Mouse (Mus musculus): ENCODE measurements around the gene Hif1an. TPM values are rescaled to one million over a fixed set of nuclear protein-coding genes. Genes with fewer than 3 reads are reported as not detected.

The Hif1an gene
- polyA plus RNA-seq, 1 experiment from 2014 or later = 24.2 TPM

DNA sequence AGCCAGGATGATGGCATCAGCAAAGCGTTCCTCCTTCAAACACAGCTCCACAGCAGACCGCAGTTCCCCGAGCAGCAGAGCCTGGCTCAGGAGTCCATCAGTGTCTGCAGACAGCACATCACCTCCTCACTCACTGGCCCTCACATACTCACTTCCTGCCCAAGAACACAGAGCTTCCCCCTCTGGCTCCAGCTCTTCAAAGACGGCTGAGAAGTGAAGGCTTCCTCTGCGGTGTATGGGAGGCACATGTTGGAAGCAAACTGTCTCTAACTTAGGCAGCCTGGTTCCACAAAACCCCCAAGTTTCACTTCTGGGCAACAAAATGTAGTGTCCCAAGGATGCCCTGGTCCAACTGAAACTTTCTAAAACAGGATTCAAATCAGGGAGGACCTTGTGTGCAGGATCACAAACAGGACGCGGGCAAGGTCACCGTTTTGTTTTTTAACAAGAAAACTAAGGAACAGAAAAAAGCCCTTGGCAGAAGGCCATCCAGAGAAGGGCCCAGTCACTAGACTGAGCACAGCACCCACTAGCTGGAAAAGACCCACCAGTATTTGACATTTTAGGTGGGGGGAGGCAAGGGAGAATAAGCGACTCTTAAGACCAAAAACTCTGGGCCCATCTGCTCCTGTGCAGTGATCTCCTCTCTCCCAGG, 37.0 kb upstream of the Hif1an start:
- DNase-seq (ENCODE audit: low spot score, missing footprints) (no peak), ATAC-seq (ENCODE audit: low FRiP score) (no peak)
- Histone ChIP-seq H3K4me1 (ENCODE audit: control insufficient read depth, insufficient read depth, low read length) (no peaks in the 10 kb centered on the region), H3K36me3 (ENCODE audit: control insufficient read depth, insufficient read depth, low read length) (no peaks in the 10 kb centered on the region), H3K4me3 (ENCODE audit: low read depth, low read length) (no peak overlapping the region), H3K27ac (ENCODE audit: low read depth, low read length) (no peak overlapping the region), H3K27me3 (ENCODE audit: control insufficient read depth, insufficient read depth, low read length) (peaks cover 76% of the 10 kb centered on the region), H3K9me3 (ENCODE audit: control insufficient read depth, low read length) (no peaks in the 10 kb centered on the region), H3K4me2 (no peak overlapping the region), H3K9ac (ENCODE audit: low read length) (no peak overlapping the region)
- WGBS = 89% methylated on average over 9 of the region's 9 CpGs

DNA sequence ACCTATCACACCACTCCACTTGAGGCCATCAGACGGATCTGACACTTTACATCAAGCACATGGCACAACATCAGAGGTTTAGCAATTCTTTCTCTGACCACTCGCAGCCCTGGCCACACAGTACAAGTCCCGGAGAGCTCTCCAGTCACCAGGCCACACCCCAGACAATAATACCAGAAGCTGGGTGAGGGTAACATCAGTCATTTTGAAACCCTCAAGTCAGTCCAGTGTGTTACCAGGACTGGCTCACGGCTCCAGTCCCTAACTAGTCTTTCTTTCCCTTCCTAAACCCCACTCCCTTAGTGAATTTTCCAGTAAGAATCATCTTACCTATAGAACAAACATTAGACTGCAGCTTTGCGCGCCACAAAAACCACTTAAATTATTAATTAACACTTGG, 32.6 kb upstream of the Hif1an start:
- Histone ChIP-seq H3K4me3 (ENCODE audit: low read depth, low read length) (no peak overlapping the region), H3K4me2 (no peak overlapping the region), H3K27ac (ENCODE audit: low read depth, low read length) (no peak overlapping the region), H3K36me3 (ENCODE audit: control insufficient read depth, insufficient read depth, low read length) (no peaks in the 10 kb centered on the region), H3K9me3 (ENCODE audit: control insufficient read depth, low read length) (no peaks in the 10 kb centered on the region), H3K27me3 (ENCODE audit: control insufficient read depth, insufficient read depth, low read length) (peaks cover 55% of the 10 kb centered on the region), H3K4me1 (ENCODE audit: control insufficient read depth, insufficient read depth, low read length) (no peaks in the 10 kb centered on the region), H3K9ac (ENCODE audit: low read length) (no peak overlapping the region)
- ATAC-seq (ENCODE audit: low FRiP score) (no peak), DNase-seq (ENCODE audit: low spot score, missing footprints) (no peak)
- WGBS = 77% methylated on average over 6 of the region's 6 CpGs

DNA sequence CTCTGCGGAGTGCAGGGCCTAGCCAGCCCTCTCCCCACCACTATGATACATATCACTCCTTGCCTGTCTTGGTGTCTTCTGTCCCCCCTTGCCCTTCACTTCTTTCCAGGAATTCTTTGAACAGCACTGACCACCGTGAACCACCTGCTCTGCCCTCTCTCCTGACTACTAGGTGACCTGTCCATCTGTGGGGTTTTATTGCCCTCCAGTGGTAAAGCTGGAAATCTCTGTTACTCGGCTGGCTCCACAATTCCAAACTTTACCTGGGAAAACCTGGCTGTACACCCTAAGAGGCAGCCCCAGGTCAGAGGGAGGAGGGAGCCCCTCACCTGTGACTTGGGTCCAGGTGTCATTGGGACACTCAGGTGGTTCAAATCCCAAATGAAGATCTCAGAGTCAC, 27.3 kb upstream of the Hif1an start:
- 22% methylated on average over 3 of the region's 3 CpGs for WGBS

DNA sequence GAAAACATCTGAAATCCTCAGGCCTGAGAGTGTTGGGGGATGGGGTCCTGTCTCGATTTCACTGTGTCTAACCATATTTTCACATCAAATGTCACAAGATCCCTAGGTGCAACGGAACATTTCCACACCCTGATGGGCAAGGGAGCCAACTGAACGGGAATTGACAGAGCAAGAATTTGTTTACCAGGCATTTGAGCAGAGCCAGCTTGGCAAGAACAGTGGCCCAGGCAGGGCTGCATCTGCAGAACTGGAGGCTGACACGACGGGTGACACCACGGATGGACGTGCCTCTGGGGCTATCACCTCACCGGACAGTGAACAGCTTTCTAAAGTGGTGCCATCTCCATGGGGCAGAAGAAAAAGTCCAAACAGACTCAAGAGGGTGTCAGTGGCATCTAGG, 25.2 kb upstream of the Hif1an start:
- Histone ChIP-seq H3K27me3 (ENCODE audit: control insufficient read depth, insufficient read depth, low read length) (peaks cover 10% of the 10 kb centered on the region), H3K4me1 (ENCODE audit: control insufficient read depth, insufficient read depth, low read length) (no peaks in the 10 kb centered on the region), H3K9ac (ENCODE audit: low read length) (no peak overlapping the region), H3K4me3 (ENCODE audit: low read depth, low read length) (no peak overlapping the region), H3K9me3 (ENCODE audit: control insufficient read depth, low read length) (peaks cover 4% of the 10 kb centered on the region; the same call in 1 of the 2 replicates), H3K4me2 (no peak overlapping the region), H3K27ac (ENCODE audit: low read depth, low read length) (no peak overlapping the region), H3K36me3 (ENCODE audit: control insufficient read depth, insufficient read depth, low read length) (no peaks in the 10 kb centered on the region)
- ATAC-seq (ENCODE audit: low FRiP score) = no peak
- no peak for DNase-seq (ENCODE audit: low spot score, missing footprints)
- 87% methylated on average over 8 of the region's 8 CpGs for WGBS

More for the DNA sequence above, 27.3 kb upstream of the Hif1an start:
- DNase-seq (ENCODE audit: low spot score, missing footprints) (peak; percentile 84), ATAC-seq (ENCODE audit: low FRiP score) (peak; percentile 24; the same call in 1 of the 2 replicates)
- H3K27ac ChIP-seq (ENCODE audit: low read depth, low read length) = no peak overlapping the region
- H3K9ac ChIP-seq (ENCODE audit: low read length) = no peak overlapping the region
- H3K4me3 ChIP-seq (ENCODE audit: low read depth, low read length) = no peak overlapping the region
- peaks cover 22% of the 10 kb centered on the region for H3K27me3 ChIP-seq (ENCODE audit: control insufficient read depth, insufficient read depth, low read length)
- H3K4me1 ChIP-seq (ENCODE audit: control insufficient read depth, insufficient read depth, low read length) = no peaks in the 10 kb centered on the region
- no peak overlapping the region for H3K4me2 ChIP-seq
- H3K9me3 ChIP-seq (ENCODE audit: control insufficient read depth, low read length) = no peaks in the 10 kb centered on the region
- H3K36me3 ChIP-seq (ENCODE audit: control insufficient read depth, insufficient read depth, low read length) = no peaks in the 10 kb centered on the region

GRCm38 (mm10) chr19:44542694-44543178, 19.9 kb upstream of the Hif1an start:
- no peak overlapping the region for H3K27ac ChIP-seq (ENCODE audit: low read depth, low read length)
- DNase-seq (ENCODE audit: low spot score, missing footprints) (no peak), ATAC-seq (ENCODE audit: low FRiP score) (no peak)
- 92% methylated on average over 8 of the region's 8 CpGs for WGBS
- no peak overlapping the region for H3K9ac ChIP-seq (ENCODE audit: low read length)
- H3K9me3 ChIP-seq (ENCODE audit: control insufficient read depth, low read length) = peaks cover 4% of the 10 kb centered on the region; the same call in 1 of the 2 replicates
- H3K36me3 ChIP-seq (ENCODE audit: control insufficient read depth, insufficient read depth, low read length) = no peaks in the 10 kb centered on the region
- no peak overlapping the region for H3K4me3 ChIP-seq (ENCODE audit: low read depth, low read length)
- no peak overlapping the region for H3K4me2 ChIP-seq
- peaks cover 30% of the 10 kb centered on the region for H3K27me3 ChIP-seq (ENCODE audit: control insufficient read depth, insufficient read depth, low read length)
- peaks cover 6% of the 10 kb centered on the region for H3K4me1 ChIP-seq (ENCODE audit: control insufficient read depth, insufficient read depth, low read length)

DNA sequence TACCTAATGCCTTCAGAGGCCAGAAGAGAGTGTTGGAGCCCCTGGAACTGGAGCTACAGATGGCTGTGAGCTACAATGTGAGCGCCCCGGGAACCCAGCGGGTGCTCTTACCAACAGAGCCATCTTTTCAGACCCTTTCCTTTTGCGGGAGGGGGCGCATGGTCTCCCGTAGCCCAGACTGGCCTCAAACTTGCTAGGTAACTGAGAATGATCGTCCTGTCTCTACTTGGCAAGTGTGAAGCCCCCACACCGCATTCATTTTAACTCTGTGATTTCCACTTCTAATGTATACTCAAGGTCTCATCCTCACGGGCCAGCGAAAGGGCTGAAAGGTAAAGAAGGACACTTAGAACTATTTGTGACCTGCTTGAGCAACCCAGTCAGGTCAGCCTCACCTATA, 18.3 kb upstream of the Hif1an start:
- no peak overlapping the region for H3K9ac ChIP-seq (ENCODE audit: low read length)
- peaks cover 30% of the 10 kb centered on the region for H3K27me3 ChIP-seq (ENCODE audit: control insufficient read depth, insufficient read depth, low read length)
- whole genome bisulfite sequencing = 52% methylated on average over 10 of the region's 10 CpGs
- H3K4me1 ChIP-seq (ENCODE audit: control insufficient read depth, insufficient read depth, low read length) = peaks cover 6% of the 10 kb centered on the region
- H3K36me3 ChIP-seq (ENCODE audit: control insufficient read depth, insufficient read depth, low read length) = no peaks in the 10 kb centered on the region
- no peak for DNase-seq (ENCODE audit: low spot score, missing footprints)
- H3K4me2 ChIP-seq = no peak overlapping the region
- no peak overlapping the region for H3K4me3 ChIP-seq (ENCODE audit: low read depth, low read length)
- H3K9me3 ChIP-seq (ENCODE audit: control insufficient read depth, low read length) = peaks cover 4% of the 10 kb centered on the region; the same call in 1 of the 2 replicates
- no peak for ATAC-seq (ENCODE audit: low FRiP score)
- no peak overlapping the region for H3K27ac ChIP-seq (ENCODE audit: low read depth, low read length)

DNA sequence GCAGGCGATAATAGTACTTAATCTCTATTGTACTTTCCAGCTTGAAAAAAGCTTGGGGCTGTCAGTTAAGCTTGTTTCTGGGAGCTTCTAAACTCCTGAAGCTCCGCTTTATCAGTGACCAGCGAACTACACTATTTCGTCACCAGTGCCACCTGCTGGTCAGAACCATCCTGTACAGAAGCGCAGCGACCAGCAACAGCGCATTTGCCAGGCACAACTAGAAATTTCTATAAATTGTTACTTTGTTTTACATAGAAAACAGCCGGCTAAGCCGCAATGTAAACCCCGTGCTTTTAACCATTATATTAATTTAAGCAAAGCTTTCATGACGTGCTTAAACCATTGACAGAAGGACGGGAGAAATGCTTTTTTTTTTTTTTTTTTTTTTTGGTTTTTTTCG, 17.9 kb upstream of the Hif1an start:
- Histone ChIP-seq H3K27me3 (ENCODE audit: control insufficient read depth, insufficient read depth, low read length) (peaks cover 30% of the 10 kb centered on the region), H3K4me1 (ENCODE audit: control insufficient read depth, insufficient read depth, low read length) (peaks cover 6% of the 10 kb centered on the region), H3K9ac (ENCODE audit: low read length) (no peak overlapping the region), H3K27ac (ENCODE audit: low read depth, low read length) (no peak overlapping the region), H3K36me3 (ENCODE audit: control insufficient read depth, insufficient read depth, low read length) (peaks cover 1% of the 10 kb centered on the region; the same call in 1 of the 2 replicates), H3K4me3 (ENCODE audit: low read depth, low read length) (peak overlapping the region; percentile 54), H3K4me2 (peak overlapping the region; percentile 79), H3K9me3 (ENCODE audit: control insufficient read depth, low read length) (peaks cover 4% of the 10 kb centered on the region; the same call in 1 of the 2 replicates)
- WGBS = 2% methylated on average over 13 of the region's 13 CpGs
- ATAC-seq (ENCODE audit: low FRiP score) (no peak), DNase-seq (ENCODE audit: low spot score, missing footprints) (peak; percentile 98)

- Histone ChIP-seq H3K4me3 (ENCODE audit: low read depth, low read length) (peak within 1 kb of the TSS; percentile 54), H3K4me1 (ENCODE audit: control insufficient read depth, insufficient read depth, low read length) (peaks cover 6% of the 10 kb centered on the region), H3K9me3 (ENCODE audit: control insufficient read depth, low read length) (peaks cover 4% of the 10 kb centered on the region; the same call in 1 of the 2 replicates), H3K9ac (ENCODE audit: low read length) (peak within 1 kb of the TSS; percentile 68), H3K36me3 (ENCODE audit: control insufficient read depth, insufficient read depth, low read length) (peaks cover 8% of the 10 kb centered on the region; the same call in 1 of the 2 replicates), H3K4me2 (peak within 1 kb of the TSS; percentile 79), H3K27ac (ENCODE audit: low read depth, low read length) (no peak within 1 kb of the TSS), H3K27me3 (ENCODE audit: control insufficient read depth, insufficient read depth, low read length) (peaks cover 30% of the 10 kb centered on the region)
- DNase-seq (ENCODE audit: low spot score, missing footprints) (peak; percentile 91), ATAC-seq (ENCODE audit: low FRiP score) (peak; percentile 63)
- 2% methylated on average over 47 of the region's 47 CpGs for WGBS
These were observed 17.2 kb upstream of the Hif1an start, which contains the start of gene Sec31b for GRCm38 (mm10) chr19:44545321-44546041. Sec31b (minus strand) TSS chr19:44545864.

GRCm38 (mm10) chr19:44552731-44553130, 9.9 kb upstream of the Hif1an start, which contains the start of gene Gm20538:
Gm20538 (minus strand) TSS chr19:44552831.
- no peak within 1 kb of the TSS for H3K27ac ChIP-seq (ENCODE audit: low read depth, low read length)
- WGBS = 94% methylated on average over 4 of the region's 4 CpGs
- H3K4me3 ChIP-seq (ENCODE audit: low read depth, low read length) = no peak within 1 kb of the TSS

More at GRCm38 (mm10) chr19:44552731-44553130, 9.9 kb upstream of the Hif1an start, which contains the start of gene Gm20538:
- no peaks in the 10 kb centered on the region for H3K27me3 ChIP-seq (ENCODE audit: control insufficient read depth, insufficient read depth, low read length)
- H3K9me3 ChIP-seq (ENCODE audit: control insufficient read depth, low read length) = no peaks in the 10 kb centered on the region
- peaks cover 13% of the 10 kb centered on the region; the same call in 1 of the 2 replicates for H3K36me3 ChIP-seq (ENCODE audit: control insufficient read depth, insufficient read depth, low read length)
- H3K9ac ChIP-seq (ENCODE audit: low read length) = no peak within 1 kb of the TSS
- H3K4me2 ChIP-seq = no peak within 1 kb of the TSS
- DNase-seq (ENCODE audit: low spot score, missing footprints) (no peak), ATAC-seq (ENCODE audit: low FRiP score) (no peak)
- peaks cover 7% of the 10 kb centered on the region for H3K4me1 ChIP-seq (ENCODE audit: control insufficient read depth, insufficient read depth, low read length)

All from midbrain, embryonic 11.5 days (tissue).